Mouse (Mus musculus): ENCODE measurements around the gene Gm20605. TPM values are rescaled to one million over a fixed set of nuclear protein-coding genes. Genes with fewer than 3 reads are reported as not detected.
A peak's percentile ranks its signal among the peaks of the same experiment; 100 is the strongest.

Gene Gm20605
- 10 to 100 TPM in 1 of 2 experiments, 1 to 10 TPM in 1; 9.9 to 10.2 TPM for total RNA-seq (2021)

DNA sequence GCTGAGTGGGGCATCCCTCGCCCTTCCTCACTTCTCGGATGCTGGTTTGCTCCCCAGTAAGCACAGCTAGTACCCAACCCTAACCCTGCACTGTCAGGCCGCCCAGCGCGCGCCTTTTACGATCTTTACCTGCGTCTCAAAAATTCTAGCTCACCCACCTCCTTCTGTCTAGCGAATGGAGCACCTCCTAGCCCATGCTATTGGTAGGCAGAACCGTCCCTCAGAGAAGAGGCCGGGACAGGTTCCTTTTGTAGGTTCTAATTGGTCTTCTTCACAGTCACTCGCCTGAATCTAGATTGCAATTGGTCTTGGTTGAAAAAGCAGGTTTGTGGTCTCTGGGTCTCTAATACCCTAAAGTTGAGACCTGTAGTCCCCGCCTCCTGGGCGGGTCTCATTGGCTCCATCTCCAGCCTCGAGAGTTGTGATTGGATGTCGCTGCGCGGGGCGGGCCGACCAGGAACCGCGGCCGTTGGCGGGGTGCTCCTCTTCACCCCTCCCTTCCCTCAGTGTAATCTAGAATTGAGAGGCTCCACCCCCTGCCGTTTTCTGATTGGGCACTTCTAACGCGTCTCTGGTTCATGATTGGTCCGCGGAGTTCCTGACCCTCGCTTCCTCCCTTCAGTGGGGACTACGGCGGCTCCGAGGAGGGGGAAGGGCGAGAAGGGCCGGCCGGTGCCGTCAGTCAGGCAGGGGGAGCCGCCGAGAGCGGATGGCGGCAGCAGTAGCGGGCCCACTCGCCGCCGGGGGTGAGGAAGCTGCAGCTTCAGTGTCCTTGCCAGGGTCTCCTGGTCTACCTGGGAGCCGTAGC, at the start of gene Gm20605, which contains the start of the genes Fbxo24 and Lrch4:
TSS of gene Gm20605 (plus strand) at position 678 of the 808 bp plus-strand sequence.
TSS of gene Fbxo24 (minus strand) at position 505 of the 808 bp plus-strand sequence.
TSS of gene Lrch4 (plus strand) at position 624 of the 808 bp plus-strand sequence.
- peak; percentile 100 for DNase-seq
- intact Hi-C loops (cut with DNase I), result no loop called here

GRCm38 (mm10) chr5:137580246-137580645, 48.7 kb upstream of the Gm20605 start:
- intact Hi-C loops (cut with DNase I), result no loop called here

DNA sequence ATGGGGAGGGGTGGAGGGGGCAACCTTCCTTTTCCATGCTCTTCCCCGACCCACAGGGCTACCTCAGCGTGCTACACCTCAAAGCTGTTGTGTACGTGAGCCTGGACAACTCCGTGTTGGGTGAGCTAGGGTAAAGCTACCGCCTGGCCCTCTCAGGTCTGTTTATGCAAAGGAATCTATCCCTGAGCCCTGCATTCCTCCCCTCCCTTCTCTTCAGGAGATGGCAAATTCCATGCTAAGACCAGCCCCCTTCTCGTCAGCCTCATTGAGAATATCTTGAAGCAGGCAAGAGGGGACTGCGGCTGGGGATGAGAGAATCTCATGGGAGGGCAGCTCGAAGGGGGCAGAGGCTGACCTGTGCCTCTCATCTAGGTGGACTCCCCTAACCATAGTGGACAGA, 46.3 kb upstream of the Gm20605 start:
- no peak for DNase-seq
- intact Hi-C loops (cut with DNase I), result no loop called here

More at GRCm38 (mm10) chr5:137580246-137580645, 48.7 kb upstream of the Gm20605 start:
- no peak for DNase-seq

- intact Hi-C loops (cut with DNase I), result no loop called here
- peak; percentile 87 for DNase-seq
Observed at GRCm38 (mm10) chr5:137583670-137584169, 45.3 kb upstream of the Gm20605 start.

GRCm38 (mm10) chr5:137584976-137585375, 44.0 kb upstream of the Gm20605 start:
- DNase-seq, result peak; percentile 81
- intact Hi-C loops (cut with DNase I), result no loop called here

GRCm38 (mm10) chr5:137590507-137590906, 38.5 kb upstream of the Gm20605 start:
- no peak for DNase-seq
- intact Hi-C loops (cut with DNase I), result no loop called here

DNA sequence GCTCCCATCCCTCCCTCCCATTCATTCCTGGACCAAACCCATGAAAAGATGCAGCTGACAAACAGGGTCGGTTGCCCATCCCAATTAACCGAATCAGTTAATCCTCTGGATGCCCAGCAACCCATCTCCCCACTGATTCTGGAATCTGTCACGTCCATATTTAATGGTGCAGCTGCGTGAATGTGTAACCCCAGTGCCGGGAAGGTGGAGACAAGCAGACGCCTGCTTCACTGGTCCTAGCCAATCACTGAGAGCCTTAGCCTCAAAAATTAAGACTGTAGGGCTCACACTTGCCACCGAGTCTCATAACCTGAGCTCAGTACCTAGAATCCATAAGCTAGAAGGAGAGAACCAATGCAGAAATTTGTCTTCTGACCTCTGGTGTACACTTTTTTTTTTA, 33.1 kb upstream of the Gm20605 start:
- intact Hi-C loops (cut with DNase I), result no loop called here
- no peak for DNase-seq

GRCm38 (mm10) chr5:137596601-137597261, 32.2 kb upstream of the Gm20605 start:
- intact Hi-C loops (cut with DNase I), result no loop called here
- DNase-seq, result no peak

DNA sequence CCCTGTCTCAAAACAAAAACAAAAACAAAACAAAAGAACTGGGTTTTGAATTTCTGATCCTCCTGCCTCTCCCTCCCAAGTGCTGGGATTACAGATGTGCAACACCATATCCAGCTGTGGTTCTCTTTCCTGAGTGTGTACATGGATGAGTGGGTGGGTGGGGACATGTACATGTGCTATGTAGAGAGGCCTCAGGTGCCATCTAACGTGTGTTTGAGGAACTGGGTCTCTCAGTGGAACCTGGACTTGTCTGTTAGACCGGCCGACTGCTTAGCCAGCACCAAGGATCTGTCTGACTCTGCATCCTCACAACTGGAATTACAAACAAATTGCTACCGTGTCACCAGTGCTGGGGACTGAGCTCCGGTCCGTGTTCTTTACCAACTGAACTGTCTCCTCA, 31.4 kb upstream of the Gm20605 start:
- DNase-seq, result no peak
- intact Hi-C loops (cut with DNase I), result no loop called here

GRCm38 (mm10) chr5:137598100-137598826, 30.7 kb upstream of the Gm20605 start:
- intact Hi-C loops (cut with DNase I), result no loop called here
- DNase-seq, result no peak

DNA sequence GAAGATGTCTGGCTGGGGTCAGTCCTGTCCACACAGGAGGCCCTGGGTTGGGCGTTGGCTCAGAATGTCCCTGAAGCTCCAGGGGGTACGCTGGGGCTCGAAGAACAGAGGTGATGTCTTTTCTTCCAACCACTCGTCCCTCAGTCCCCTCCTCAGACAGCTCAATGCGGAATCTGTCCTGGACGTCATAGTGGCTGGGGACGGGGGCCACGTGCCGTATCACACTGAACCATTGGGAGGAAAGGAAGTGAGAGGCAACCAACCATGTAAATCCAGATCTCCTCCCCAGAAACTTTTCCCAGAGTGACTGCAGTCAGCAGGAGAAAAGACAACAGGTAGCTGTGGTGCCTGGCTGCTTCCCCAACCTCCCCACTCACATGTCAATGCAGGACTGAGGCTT, 29.4 kb upstream of the Gm20605 start:
- intact Hi-C loops (cut with DNase I), result no loop called here
- DNase-seq, result no peak

- intact Hi-C loops (cut with DNase I), result no loop called here
- DNase-seq, result no peak
Observed at GRCm38 (mm10) chr5:137600281-137600618, 28.7 kb upstream of the Gm20605 start.

DNA sequence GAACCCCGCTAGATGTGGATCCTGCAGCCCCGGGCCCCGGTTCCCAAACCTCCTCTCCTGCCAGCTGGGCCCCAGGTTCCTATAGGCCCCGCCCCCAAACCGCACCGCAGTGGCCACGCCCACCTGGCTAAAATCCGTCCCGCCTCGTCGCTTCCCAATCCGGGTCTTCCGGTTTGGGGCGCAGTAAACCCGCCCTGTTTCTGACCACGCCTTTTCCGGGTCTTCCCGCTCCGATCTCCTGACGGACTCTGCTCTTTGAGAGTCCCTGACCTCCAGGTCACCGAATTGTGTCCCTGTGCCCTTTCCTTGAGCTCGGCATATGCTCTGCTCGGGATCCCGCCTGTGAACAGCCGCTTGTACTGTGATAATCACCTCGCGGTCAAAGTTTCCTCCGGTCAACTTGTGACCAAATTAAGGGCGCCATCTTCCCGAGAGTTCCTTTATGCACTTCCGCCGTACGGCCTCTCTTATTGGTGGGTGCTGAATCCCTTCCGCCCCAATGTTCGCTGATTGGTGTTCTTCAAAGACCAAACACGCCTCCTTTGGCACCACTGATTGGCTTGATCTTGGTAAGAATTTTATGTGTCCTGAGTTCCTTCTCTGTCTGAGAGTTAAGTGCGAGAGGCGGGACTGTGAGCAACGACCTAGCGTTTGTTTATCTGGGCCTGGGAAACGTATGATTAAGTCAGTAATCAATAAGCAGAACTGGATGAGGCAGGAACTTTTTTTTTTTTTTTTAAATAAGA, 28.2 kb upstream of the Gm20605 start, which contains the start of gene Mospd3:
TSS of gene Mospd3 (minus strand) at position 440 of the 746 bp plus-strand sequence.
- DNase-seq, result peak; percentile 96
- intact Hi-C loops (cut with DNase I), result no loop called here

DNA sequence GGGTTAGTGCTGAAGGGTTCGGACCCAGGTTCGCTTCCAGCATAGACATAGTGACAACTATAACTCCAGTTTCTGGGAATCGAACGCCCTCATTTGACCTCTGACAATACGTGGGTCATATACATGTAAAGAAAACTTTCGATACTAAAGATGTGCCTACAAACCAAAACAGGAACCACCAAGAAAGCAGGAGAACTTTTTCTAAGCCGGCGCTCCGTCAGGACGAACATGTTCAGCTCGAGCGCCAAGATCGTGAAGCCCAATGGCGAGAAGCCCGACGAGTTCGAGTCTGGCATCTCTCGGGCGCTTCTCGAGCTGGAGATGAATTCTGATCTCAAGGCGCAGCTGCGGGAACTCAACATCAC, 27.6 kb upstream of the Gm20605 start:
- no peak for DNase-seq
- intact Hi-C loops (cut with DNase I), result no loop called here

- DNase-seq, result no peak
- intact Hi-C loops (cut with DNase I), result no loop called here
Observed at GRCm38 (mm10) chr5:137607860-137608653, 20.9 kb upstream of the Gm20605 start.

- intact Hi-C loops (cut with DNase I), result no loop called here
- DNase-seq, result no peak
Observed at GRCm38 (mm10) chr5:137608654-137609190, 20.3 kb upstream of the Gm20605 start.

DNA sequence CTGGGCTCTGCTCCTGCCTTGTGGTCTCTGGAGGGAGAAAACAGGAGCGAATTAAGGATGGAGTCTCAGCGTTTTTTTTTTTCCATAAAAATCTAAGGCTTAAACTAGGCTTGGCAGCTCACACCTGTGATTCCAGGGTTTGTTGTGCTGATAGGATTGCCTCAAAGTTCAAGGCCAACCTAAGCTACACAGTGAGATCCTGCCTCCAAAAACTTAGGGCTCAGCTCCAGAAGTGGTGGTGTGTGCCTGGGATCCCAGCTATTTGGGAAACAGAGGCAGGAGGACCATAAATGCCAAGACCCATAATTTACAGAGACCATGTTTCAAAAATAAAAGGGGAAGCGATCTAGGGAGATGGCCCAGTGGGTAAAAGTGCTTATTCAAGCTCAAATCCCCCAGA, 19.7 kb upstream of the Gm20605 start:
- intact Hi-C loops (cut with DNase I), result no loop called here
- no peak for DNase-seq

DNA sequence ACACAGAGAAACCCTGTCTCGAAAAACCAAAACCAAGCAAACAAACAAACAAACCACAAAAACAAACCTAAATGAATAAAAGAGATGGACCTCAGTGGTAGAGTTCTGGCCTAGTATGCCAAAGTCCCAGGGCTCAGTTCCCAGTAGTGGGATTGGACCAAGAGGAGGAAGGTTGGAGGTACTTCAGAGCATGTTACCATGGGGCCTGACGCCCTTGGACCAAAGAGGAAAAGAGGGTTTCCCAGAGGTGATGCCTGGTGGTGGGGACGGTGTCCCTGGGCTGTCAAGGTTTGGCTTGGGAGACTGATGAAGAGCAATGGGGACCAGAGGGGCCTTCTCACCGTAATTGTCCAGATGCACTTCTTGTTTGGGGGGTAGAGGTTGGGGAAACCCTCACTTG, 18.9 kb upstream of the Gm20605 start:
- intact Hi-C loops (cut with DNase I), result no loop called here
- DNase-seq, result no peak

DNA sequence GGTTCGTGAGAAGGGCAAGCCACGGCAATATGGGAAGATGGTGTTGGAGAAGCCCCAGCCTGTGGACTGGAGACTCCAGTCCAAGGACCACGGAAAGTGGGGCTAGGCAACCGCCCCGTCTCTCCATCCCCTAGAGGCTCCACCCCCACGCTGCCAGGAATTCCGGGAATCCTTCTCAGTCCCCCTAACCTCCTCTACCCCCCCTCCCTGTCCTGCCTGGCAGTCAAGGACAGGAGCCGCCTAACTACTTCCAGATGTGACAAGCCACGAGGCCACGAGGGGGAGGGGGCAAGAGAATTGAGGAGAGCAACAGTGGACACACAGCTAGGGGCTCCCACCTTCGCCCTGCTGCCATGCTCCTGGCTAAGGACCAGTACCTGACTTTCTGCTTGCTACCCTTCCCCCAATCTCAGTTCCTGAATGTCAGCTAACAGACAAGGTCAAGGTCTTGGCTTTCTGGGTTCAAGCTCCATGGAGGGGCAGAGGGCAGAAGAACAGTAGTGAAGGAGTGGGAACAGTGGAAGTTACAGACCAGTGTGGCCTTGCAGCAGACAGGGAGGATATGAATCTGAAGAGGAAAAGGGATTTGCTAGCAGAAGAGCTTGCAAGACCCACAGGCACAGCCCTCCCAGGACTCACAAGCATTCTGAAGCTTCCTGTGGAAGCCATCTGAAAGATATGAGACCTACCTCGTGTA, 18.3 kb upstream of the Gm20605 start:
- DNase-seq, result no peak
- intact Hi-C loops (cut with DNase I), result no loop called here

Data from left cerebral cortex, postnatal 4 days (tissue).